Mouse (Mus musculus) gastrocnemius, adult 2 months (tissue): ENCODE measurements around the gene Syf2. TPM values are rescaled to one million over a fixed set of nuclear protein-coding genes. Genes with fewer than 3 reads are reported as not detected.

ENCODE experiments used
- DNase-seq: peaks from one replicate; pipeline ENCODE4 v3.0.0; 2022
- H3K27ac ChIP-seq: fragments of 200-600 bp; 2 replicates; pipeline ENCODE4 v1.8.1; 2022; ENCODE audit warnings: mild to moderate bottlenecking
- H3K4me3 ChIP-seq: fragments of 200-600 bp; 2 replicates; pipeline ENCODE4 v1.8.1; 2022; ENCODE audit warnings: mild to moderate bottlenecking, moderate library complexity
- CTCF ChIP-seq: fragments of 200-600 bp; IDR thresholded peaks from 2 replicates; pipeline ENCODE4 v1.8.1; 2022; ENCODE audit warnings: antibody characterized with exemption, mild to moderate bottlenecking, moderate library complexity
- intact Hi-C: fragments of 180-260 bp; cut with DNase I; formaldehyde crosslinking; loops from one replicate; pipeline ENCODE4 v1.15.1; 2025
- total RNA-seq, 2 experiments: library from RNA; stranded (reverse); gene quantifications; 2 replicates each; pipeline ENCODE4 v1.2.3; 2021

The Syf2 gene
- total RNA-seq, 2 experiments from 2014 or later = 39.5 to 40.9 TPM

GRCm38 (mm10) chr4:134986963-134987362 lies 56.3 kb downstream of the Syf2 start:
- Histone ChIP-seq H3K27ac (no peak overlapping the region), H3K4me3 (no peak overlapping the region)
- TF ChIP-seq CTCF = no peak
- no peak for DNase-seq
- intact Hi-C loops = no loop called here

Other genes starting within 250 kb of the Syf2 start
- 1 to 10 TPM; 2.9 to 4.2 TPM for gene Man1c1, start 226.6 kb upstream of the Syf2 start, total RNA-seq
- 1 to 10 TPM; 5.7 to 6.6 TPM for gene Ldlrap1, start 162.9 kb upstream of the Syf2 start, total RNA-seq
- gene Maco1, start 77.6 kb upstream of the Syf2 start, total RNA-seq = 10 to 100 TPM; 15.1 to 20.4 TPM
- gene Rhd, start 66.4 kb upstream of the Syf2 start, total RNA-seq = not detected
- 10 to 100 TPM; 27.8 to 30.9 TPM for gene Tmem50a, start 15.9 kb upstream of the Syf2 start, total RNA-seq
- 100 to 1,000 TPM; 221 to 234 TPM for gene Rsrp1, start 7.3 kb upstream of the Syf2 start, total RNA-seq
- under 1 TPM in 1 of 2 experiments, not detected in 1; 0.17 TPM for gene Runx3, start 189.8 kb downstream of the Syf2 start, total RNA-seq